Mouse (Mus musculus) MEL (cell line): ENCODE data around the gene Aunip. TPM values are rescaled to one million over a fixed set of nuclear protein-coding genes. Genes with fewer than 3 reads are reported as not detected.

Experiments used
- DNase-seq: peaks from one replicate; pipeline ENCODE4 v3.0.0; 2011; ENCODE audit warnings: low read depth, low spot score
- H3K27ac ChIP-seq: 2 replicates; pipeline ENCODE4 v1.5.1; 2012; ENCODE audit warnings: low read depth, mild to moderate bottlenecking, control low read depth, low read length, moderate library complexity; ENCODE audit not compliant: control insufficient read depth
- H3K27me3 ChIP-seq, 2 experiments: fragments of 150-350 bp in 1 of 2; sonication (generic) in 1 of 2; 2 replicates each; pipeline ENCODE4 v1.6.1; 2012; ENCODE audit warnings: low read length in 2 of 2, mild to moderate bottlenecking in 2 of 2, improper control_type of control experiment in 1 of 2, moderate library complexity in 1 of 2; ENCODE audit not compliant: insufficient read depth in 2 of 2, control insufficient read depth in 1 of 2
- H3K36me3 ChIP-seq, 2 experiments: 2 replicates each; pipeline ENCODE4 v1.6.1; 2012 to 2014; ENCODE audit warnings: low read length in 2 of 2, improper control_type of control experiment in 1 of 2, inconsistent platforms in 1 of 2, mild to moderate bottlenecking in 1 of 2; ENCODE audit not compliant: insufficient read depth in 2 of 2, control insufficient read depth in 1 of 2
- H3K4me1 ChIP-seq, 2 experiments: fragments of 150-350 bp in 1 of 2; sonication (generic) in 1 of 2; 2 replicates each; pipeline ENCODE4 v1.6.1; 2012; ENCODE audit warnings: low read length in 2 of 2, improper control_type of control experiment in 1 of 2, mild to moderate bottlenecking in 1 of 2; ENCODE audit not compliant: insufficient read depth in 2 of 2, control insufficient read depth in 1 of 2
- H3K4me3 ChIP-seq, 2 experiments: fragments of 150-350 bp in 1 of 2; sonication (generic) in 1 of 2; 2 replicates each; pipeline ENCODE4 v1.5.1; 2012; ENCODE audit warnings: low read depth in 2 of 2, low read length in 2 of 2, mild to moderate bottlenecking in 2 of 2, moderate library complexity in 2 of 2, control low read depth in 1 of 2, improper control_type of control experiment in 1 of 2; ENCODE audit not compliant: control insufficient read depth in 1 of 2, insufficient read depth in 1 of 2
- H3K79me2 ChIP-seq: 2 replicates; pipeline ENCODE4 v1.6.1; 2012; ENCODE audit warnings: mild to moderate bottlenecking, low read length, moderate library complexity; ENCODE audit not compliant: control insufficient read depth, poor library complexity, insufficient read depth
- H3K9ac ChIP-seq: 2 replicates; pipeline ENCODE4 v1.6.1; 2012; ENCODE audit warnings: low read depth, mild to moderate bottlenecking, control low read depth, low read length, moderate library complexity; ENCODE audit not compliant: control insufficient read depth, poor library complexity, severe bottlenecking
- H3K9me3 ChIP-seq: fragments of 150-350 bp; sonication (generic); replicated peaks from 2 replicates; pipeline ENCODE4 v1.6.1; 2012; ENCODE audit warnings: mild to moderate bottlenecking, low read length, improper control_type of control experiment, moderate library complexity; ENCODE audit not compliant: insufficient read depth
- CHD1 ChIP-seq: IDR thresholded peaks from 2 replicates; pipeline ENCODE4 v1.6.1; 2012; ENCODE audit warnings: low read depth, mild to moderate bottlenecking, inconsistent platforms, low read length, improper control_type of control experiment
- CTCF ChIP-seq, 3 experiments: IDR thresholded peaks in 2 of 3; conservative IDR thresholded peaks in 1 of 3; 2 replicates each; pipeline ENCODE4 v1.5.1; 2011 to 2012; ENCODE audit warnings: low read length in 3 of 3, low read depth in 2 of 3, mild to moderate bottlenecking in 2 of 3, improper control_type of control experiment in 1 of 3, inconsistent platforms in 1 of 3, mixed read lengths in 1 of 3, moderate library complexity in 1 of 3; ENCODE audit not compliant: control insufficient read depth in 1 of 3, insufficient read depth in 1 of 3, poor library complexity in 1 of 3, severe bottlenecking in 1 of 3
- EP300 ChIP-seq, 2 experiments: IDR thresholded peaks; 2 replicates each; pipeline ENCODE4 v1.6.1; 2011; ENCODE audit warnings: improper control_type of control experiment in 2 of 2, low read length in 2 of 2, low read depth in 1 of 2, mild to moderate bottlenecking in 1 of 2
- ETS1 ChIP-seq: IDR thresholded peaks from 2 replicates; pipeline ENCODE4 v1.6.1; 2012; ENCODE audit warnings: low read depth, mild to moderate bottlenecking, inconsistent platforms, low read length, improper control_type of control experiment, moderate library complexity
- GABPA ChIP-seq: IDR thresholded peaks from 2 replicates; pipeline ENCODE4 v1.6.1; 2012; ENCODE audit warnings: low read depth, mild to moderate bottlenecking, inconsistent platforms, low read length, improper control_type of control experiment, moderate library complexity
- MAZ ChIP-seq: IDR thresholded peaks from 2 replicates; pipeline ENCODE4 v1.6.1; 2012; ENCODE audit warnings: low read depth, mild to moderate bottlenecking, inconsistent platforms, low read length, improper control_type of control experiment
- MEF2A ChIP-seq: IDR thresholded peaks from 2 replicates; pipeline ENCODE4 v1.6.1; 2014; ENCODE audit warnings: low read depth, mild to moderate bottlenecking, inconsistent platforms, low read length, improper control_type of control experiment; ENCODE audit not compliant: poor library complexity, insufficient replicate concordance, severe bottlenecking; ENCODE audit errors: extremely low read depth
- MYB ChIP-seq: IDR thresholded peaks from 2 replicates; pipeline ENCODE4 v1.6.1; 2011; ENCODE audit warnings: mild to moderate bottlenecking, low read depth, low read length, improper control_type of control experiment
- NELFE ChIP-seq: IDR thresholded peaks from 2 replicates; pipeline ENCODE4 v1.6.1; 2011; ENCODE audit warnings: low read depth, low read length, improper control_type of control experiment
- NRF1 ChIP-seq: IDR thresholded peaks from 2 replicates; pipeline ENCODE4 v1.6.1; 2014; ENCODE audit warnings: low read depth, mild to moderate bottlenecking, inconsistent platforms, low read length, improper control_type of control experiment, moderate library complexity; ENCODE audit not compliant: poor library complexity, insufficient read depth, severe bottlenecking
- POLR2AphosphoS5 ChIP-seq: IDR thresholded peaks from 2 replicates; pipeline ENCODE4 v1.6.1; 2012; ENCODE audit warnings: low read depth, borderline replicate concordance, mild to moderate bottlenecking, inconsistent platforms, low read length, moderate library complexity, mixed read lengths
- RAD21 ChIP-seq: IDR thresholded peaks from 2 replicates; pipeline ENCODE4 v1.6.1; 2011; ENCODE audit warnings: mild to moderate bottlenecking, low read depth, low read length, improper control_type of control experiment
- SMC3 ChIP-seq: IDR thresholded peaks from 2 replicates; pipeline ENCODE4 v1.6.1; 2011; ENCODE audit warnings: low read depth, low read length, improper control_type of control experiment
- TBP ChIP-seq: IDR thresholded peaks from 2 replicates; pipeline ENCODE4 v1.8.0; 2011; ENCODE audit warnings: low read depth, low read length, improper control_type of control experiment
- ZC3H11A ChIP-seq: IDR thresholded peaks from 2 replicates; pipeline ENCODE4 v1.6.1; 2012; ENCODE audit warnings: low read depth, mild to moderate bottlenecking, inconsistent platforms, low read length, improper control_type of control experiment
- ZMIZ1 ChIP-seq: IDR thresholded peaks from 2 replicates; pipeline ENCODE4 v1.6.1; 2012; ENCODE audit warnings: low read depth, mild to moderate bottlenecking, inconsistent platforms, low read length, improper control_type of control experiment, moderate library complexity
- polyA plus RNA-seq, 2 experiments: library from polyadenylated mRNA; stranded (reverse) in 1 of 2; unstranded in 1 of 2; fragments of >175 nt in 1 of 2; fragments of >200 nt in 1 of 2; gene quantifications; 2 replicates each; pipeline versions ENCODE4 v1.2.1 to v1.2.4; 2012; ENCODE audit warnings: low replicate concordance in 2 of 2, low read depth in 1 of 2; ENCODE audit not compliant: insufficient read length in 2 of 2, insufficient read depth in 1 of 2, missing spikeins in 1 of 2
- total RNA-seq: library from RNA; depleted of rRNA; stranded (reverse); fragments of 300-350 nt; gene quantifications from 2 replicates; pipeline ENCODE4 v1.2.3, GENCODE M21; 2012

Gene Aunip
- total and polyA plus RNA-seq, 3 experiments, result 14.9 to 20.6 TPM; not detected in 1

DNA sequence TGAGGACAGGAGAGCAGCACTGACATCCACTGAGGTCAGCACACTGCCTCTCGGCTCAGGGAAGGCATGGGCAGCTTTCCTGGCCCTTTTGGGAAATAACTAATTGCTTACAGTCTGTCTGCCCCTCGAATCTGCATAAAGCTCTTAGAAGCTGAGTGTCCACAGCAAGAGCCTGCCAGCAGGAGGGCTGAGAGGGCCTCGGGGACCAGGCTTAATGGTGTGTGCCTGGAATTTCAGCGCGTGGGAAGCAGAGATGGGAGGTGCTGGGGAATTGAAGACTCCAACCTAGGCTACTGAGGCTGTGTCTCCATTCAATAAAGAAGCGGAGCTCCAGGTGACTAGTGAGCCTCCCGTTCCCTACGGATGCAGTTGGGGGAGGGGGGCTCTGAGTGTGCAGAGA is 36.6 kb upstream of the Aunip start:
- H3K79me2 ChIP-seq, result peaks cover 4% of the 10 kb centered on the region
- H3K9me3 ChIP-seq, result no peaks in the 10 kb centered on the region
- DNase-seq, result no peak
- H3K4me1 ChIP-seq, result peaks cover 0 to 4% of the 10 kb centered on the region in 2 experiments; a peak in 1 of 4 replicates
- no peak overlapping the region for H3K4me3 ChIP-seq
- no peak overlapping the region for H3K27ac ChIP-seq
- H3K9ac ChIP-seq, result no peak overlapping the region
- no peaks in the 10 kb centered on the region for H3K27me3 ChIP-seq
- H3K36me3 ChIP-seq, result peaks cover 5 to 10% of the 10 kb centered on the region in 2 experiments; a peak in 3 of 4 replicates
- no peak for TF ChIP-seq POLR2AphosphoS5
- no peak for TF ChIP-seq TBP
- TF ChIP-seq EP300 (IDR thresholded peaks at IDR 0.05; ENCODE audit: low read depth in 1 of 2, low read length in 2 of 2), result no peak
- TF ChIP-seq MAZ, result no peak
- TF ChIP-seq CTCF (IDR thresholded peaks at IDR 0.05 in 2 of 3, conservative IDR thresholded peaks at IDR 0.05 in 1 of 3; ENCODE audit: control insufficient read depth in 1 of 3, insufficient read depth in 1 of 3, low read depth in 2 of 3, low read length in 3 of 3, poor library complexity in 1 of 3, severe bottlenecking in 1 of 3), result no peak
- no peak for TF ChIP-seq CHD1
- TF ChIP-seq ETS1, result no peak
- no peak for TF ChIP-seq GABPA

- no peaks in the 10 kb centered on the region for H3K9me3 ChIP-seq
- H3K27me3 ChIP-seq, result no peaks in the 10 kb centered on the region
- no peak overlapping the region for H3K9ac ChIP-seq
- H3K4me3 ChIP-seq, result no peak overlapping the region
- no peaks in the 10 kb centered on the region for H3K79me2 ChIP-seq
- H3K4me1 ChIP-seq, result no peaks in the 10 kb centered on the region; a peak in 1 of 4 replicates
- TF ChIP-seq ZC3H11A (no peak), MEF2A (no peak), ZMIZ1 (no peak), MYB (no peak), SMC3 (no peak), NRF1 (no peak), RAD21 (no peak), NELFE (no peak), CTCF (IDR thresholded peaks at IDR 0.05 in 2 of 3, conservative IDR thresholded peaks at IDR 0.05 in 1 of 3; ENCODE audit: control insufficient read depth in 1 of 3, insufficient read depth in 1 of 3, low read depth in 2 of 3, low read length in 3 of 3, poor library complexity in 1 of 3, severe bottlenecking in 1 of 3) (no peak)
- no peak for DNase-seq
- peaks cover 0 to 3% of the 10 kb centered on the region in 2 experiments; a peak in 1 of 4 replicates for H3K36me3 ChIP-seq
- H3K27ac ChIP-seq, result no peak overlapping the region
Measured at GRCm38 (mm10) chr4:134476899-134477298, 33.9 kb upstream of the Aunip start.
